Mouse (Mus musculus): ENCODE data around the gene Mboat7.
"Not testable (repeated sequence)": the region's sequence is repeated elsewhere in the genome, so short reads cannot be mapped to it uniquely, and the experiment has no call there.

Gene Mboat7

GRCm38 (mm10) chr7:3692987-3693808, at the start of gene Mboat7:
Gene Mboat7, minus strand, starts transcription at chr7:3693523.
- DNase-seq (ENCODE audit: low spot score in 2 of 2), result peak; percentile 94 to 98

GRCm38 (mm10) chr7:3732675-3733074, 39.4 kb upstream of the Mboat7 start:
- DNase-seq (ENCODE audit: low spot score in 2 of 2), result not testable (repeated sequence)

- DNase-seq (ENCODE audit: low spot score in 2 of 2), result not testable (repeated sequence)
Observed at GRCm38 (mm10) chr7:3725459-3725858, 32.1 kb upstream of the Mboat7 start.

- not testable (repeated sequence) for DNase-seq (ENCODE audit: low spot score in 2 of 2)
Observed at GRCm38 (mm10) chr7:3720268-3720667, 26.9 kb upstream of the Mboat7 start, which contains the start of gene Pirb. Gene Pirb, minus strand, starts transcription at chr7:3720391.

- no peak for DNase-seq (ENCODE audit: low spot score in 2 of 2)
Observed at GRCm38 (mm10) chr7:3715249-3715648, 21.9 kb upstream of the Mboat7 start.

GRCm38 (mm10) chr7:3712264-3712942, 19.1 kb upstream of the Mboat7 start:
- DNase-seq (ENCODE audit: low spot score in 2 of 2), result peak in 1 of 2 experiments; percentile 8

GRCm38 (mm10) chr7:3709000-3709399, 15.7 kb upstream of the Mboat7 start:
- no peak for DNase-seq (ENCODE audit: low spot score in 2 of 2)

- DNase-seq (ENCODE audit: low spot score in 2 of 2), result not testable (repeated sequence)
Observed at GRCm38 (mm10) chr7:3708447-3708980, 15.2 kb upstream of the Mboat7 start.

GRCm38 (mm10) chr7:3707568-3708413, 14.5 kb upstream of the Mboat7 start:
- DNase-seq (ENCODE audit: low spot score in 2 of 2), result no peak

GRCm38 (mm10) chr7:3707027-3707426, 13.7 kb upstream of the Mboat7 start:
- DNase-seq (ENCODE audit: low spot score in 2 of 2), result peak in 1 of 2 experiments; percentile 24

GRCm38 (mm10) chr7:3706343-3706934, 13.1 kb upstream of the Mboat7 start:
- DNase-seq (ENCODE audit: low spot score in 2 of 2), result no peak

- no peak for DNase-seq (ENCODE audit: low spot score in 2 of 2)
Observed at GRCm38 (mm10) chr7:3705911-3706310, 12.6 kb upstream of the Mboat7 start.

GRCm38 (mm10) chr7:3705461-3705860, 12.1 kb upstream of the Mboat7 start:
- DNase-seq (ENCODE audit: low spot score in 2 of 2), result peak in 1 of 2 experiments; percentile 32

- no peak for DNase-seq (ENCODE audit: low spot score in 2 of 2)
Observed at GRCm38 (mm10) chr7:3704475-3704874, 11.2 kb upstream of the Mboat7 start.

- peak; percentile 95 to 97 for DNase-seq (ENCODE audit: low spot score in 2 of 2)
Observed at GRCm38 (mm10) chr7:3703879-3704441, 10.6 kb upstream of the Mboat7 start, which contains the start of gene Rps9. Gene Rps9, plus strand, starts transcription at chr7:3703993.

- no peak for DNase-seq (ENCODE audit: low spot score in 2 of 2)
Observed at GRCm38 (mm10) chr7:3703148-3703878, 10.0 kb upstream of the Mboat7 start.

GRCm38 (mm10) chr7:3698471-3698870, 5.1 kb upstream of the Mboat7 start:
- no peak for DNase-seq (ENCODE audit: low spot score in 2 of 2)

GRCm38 (mm10) chr7:3694949-3695305, 1.6 kb upstream of the Mboat7 start:
- DNase-seq (ENCODE audit: low spot score in 2 of 2), result not testable (repeated sequence)

- peak; percentile 44 to 69 for DNase-seq (ENCODE audit: low spot score in 2 of 2)
Observed at GRCm38 (mm10) chr7:3694076-3694948, 989 bp upstream of the Mboat7 start.
